Mouse (Mus musculus): Measurements from ENCODE around the gene Plekha1. TPM values are rescaled to one million over a fixed set of nuclear protein-coding genes. Genes with fewer than 3 reads are reported as not detected.
A peak's percentile ranks its signal among the peaks of the same experiment; 100 is the strongest.

Plekha1 gene
- total and polyA plus RNA-seq, 2 experiments from 2014 or later: 51.7 to 94.4 TPM

DNA sequence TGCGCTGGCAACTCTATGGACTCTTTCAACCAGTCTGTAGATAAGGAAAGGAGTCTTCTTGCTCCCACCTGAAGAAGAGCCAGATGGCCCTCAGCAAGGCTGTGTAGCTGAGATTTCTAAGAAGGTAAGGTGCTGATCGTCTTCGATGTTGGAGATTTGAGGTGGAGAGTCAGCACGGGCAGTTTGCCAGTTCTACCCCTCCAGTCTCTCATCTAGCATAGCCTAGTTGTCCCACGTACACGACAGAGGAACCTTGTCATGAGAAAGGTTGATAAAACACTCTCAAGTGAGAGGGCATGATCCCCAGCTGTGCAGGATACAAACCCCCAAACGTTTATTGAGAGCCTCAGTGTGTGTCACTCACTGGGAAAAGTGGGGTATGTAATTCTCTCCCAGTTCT is 845 bp upstream of the Plekha1 start:
- H3K4me3 ChIP-seq (ENCODE audit: low read depth, low read length): no peak overlapping the region
- no peak overlapping the region for H3K27ac ChIP-seq (ENCODE audit: low read depth, low read length)
- H3K9me3 ChIP-seq (ENCODE audit: low read length): no peaks in the 10 kb centered on the region
- no peaks in the 10 kb centered on the region for H3K27me3 ChIP-seq (ENCODE audit: insufficient read depth, low read length)
- 80% methylated on average over 7 of the region's 7 CpGs for WGBS
- no peak overlapping the region for H3K9ac ChIP-seq (replicated peaks; ENCODE audit: low read length, poor library complexity, severe bottlenecking)
- TF ChIP-seq CTCF (IDR thresholded peaks at IDR 0.05): no peak
- no peak for ATAC-seq (ENCODE audit: low FRiP score)
- H3K4me1 ChIP-seq (ENCODE audit: insufficient read depth, low read length): peaks cover 4% of the 10 kb centered on the region; the same call in 1 of the 2 replicates
- DNase-seq (ENCODE audit: low spot score): no peak
- no peak overlapping the region for H3K4me2 ChIP-seq (ENCODE audit: low read depth, low read length, poor library complexity, severe bottlenecking)
- H3K36me3 ChIP-seq (ENCODE audit: insufficient read depth, low read length): no peaks in the 10 kb centered on the region

DNA sequence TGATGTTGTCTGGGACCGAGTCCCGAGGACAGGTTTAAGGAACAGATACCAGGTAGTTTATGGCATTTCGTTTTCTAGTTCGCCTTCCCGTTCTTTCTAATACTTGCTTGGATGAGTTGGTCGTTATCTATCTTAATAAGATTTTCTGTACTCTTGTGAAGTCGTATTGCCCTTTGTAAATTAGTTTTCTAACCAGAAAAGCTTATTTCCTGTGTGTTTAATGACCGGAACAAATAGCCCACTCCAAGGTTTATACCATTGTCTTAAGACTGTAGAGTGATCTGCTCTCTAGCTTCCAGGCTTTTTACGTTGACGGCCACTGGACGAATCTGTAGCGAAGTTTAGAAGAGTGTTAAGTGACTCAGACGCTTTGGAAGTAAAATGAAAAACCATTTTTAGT is 1.1 kb downstream of the Plekha1 start:
- WGBS: 3% methylated on average over 13 of the region's 13 CpGs
- H3K4me1 ChIP-seq (ENCODE audit: insufficient read depth, low read length): no peaks in the 10 kb centered on the region
- DNase-seq (ENCODE audit: low spot score) (no peak), ATAC-seq (ENCODE audit: low FRiP score) (no peak)
- H3K9me3 ChIP-seq (ENCODE audit: low read length): no peaks in the 10 kb centered on the region
- H3K9ac ChIP-seq (replicated peaks; ENCODE audit: low read length, poor library complexity, severe bottlenecking): peak overlapping the region; percentile 95
- no peaks in the 10 kb centered on the region for H3K27me3 ChIP-seq (ENCODE audit: insufficient read depth, low read length)
- TF ChIP-seq CTCF (IDR thresholded peaks at IDR 0.05): no peak
- H3K4me3 ChIP-seq (ENCODE audit: low read depth, low read length): peak overlapping the region; percentile 89
- peak overlapping the region; percentile 72 for H3K4me2 ChIP-seq (ENCODE audit: low read depth, low read length, poor library complexity, severe bottlenecking)
- H3K27ac ChIP-seq (ENCODE audit: low read depth, low read length): peak overlapping the region; percentile 92; the same call in 1 of the 2 replicates
- no peaks in the 10 kb centered on the region for H3K36me3 ChIP-seq (ENCODE audit: insufficient read depth, low read length)

DNA sequence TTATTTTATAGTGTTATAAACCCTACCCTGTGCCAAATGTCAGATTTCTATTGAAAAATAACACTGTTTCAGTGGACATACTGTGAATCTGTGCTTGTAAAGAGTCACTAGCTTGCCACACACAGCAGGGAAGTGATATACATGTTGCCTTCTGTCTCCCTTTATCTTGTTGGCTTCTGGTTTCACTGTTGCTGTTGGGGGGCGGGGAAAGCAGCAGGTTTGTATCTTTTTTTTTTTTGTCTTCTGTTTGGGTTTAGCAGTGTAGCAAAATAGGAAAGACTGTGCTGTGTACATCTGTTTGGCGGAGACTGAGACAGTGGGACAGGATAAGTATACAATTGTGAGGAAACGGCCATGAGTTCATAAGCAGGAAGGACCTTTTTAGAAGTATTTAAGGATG is 1.7 kb downstream of the Plekha1 start:
- 55% methylated on average over 3 of the region's 3 CpGs for WGBS
- H3K4me3 ChIP-seq (ENCODE audit: low read depth, low read length): 0 out of 2 replicates have a peak overlapping the region, but pooled peaks have one; percentile 8

DNA sequence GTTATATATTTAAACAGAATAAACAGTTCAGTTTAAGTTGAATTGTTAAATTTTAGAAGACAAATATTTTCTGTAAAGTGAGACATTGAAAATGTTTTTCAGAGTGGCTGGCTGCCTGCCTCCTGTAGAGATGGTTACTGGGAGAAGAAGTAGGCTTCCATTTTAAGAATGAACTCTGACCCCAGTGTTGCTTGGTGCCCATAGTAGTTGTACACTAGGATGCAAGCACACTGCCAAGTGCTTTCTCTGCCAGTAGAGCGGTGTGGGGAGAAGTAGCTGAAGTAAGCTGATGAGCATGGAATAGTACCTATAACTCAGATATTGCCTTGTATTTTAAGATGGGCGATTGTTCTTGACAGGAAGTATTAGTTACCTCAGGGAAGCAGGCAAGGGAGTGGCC is 18.6 kb downstream of the Plekha1 start:
- H3K27ac ChIP-seq (ENCODE audit: low read depth, low read length): no peak overlapping the region
- H3K4me3 ChIP-seq (ENCODE audit: low read depth, low read length): no peak overlapping the region
- H3K36me3 ChIP-seq (ENCODE audit: insufficient read depth, low read length): peaks cover 14% of the 10 kb centered on the region; the same call in 1 of the 2 replicates
- no peaks in the 10 kb centered on the region for H3K9me3 ChIP-seq (ENCODE audit: low read length)
- TF ChIP-seq CTCF (IDR thresholded peaks at IDR 0.05): no peak
- WGBS: 92% methylated on average over 2 of the region's 2 CpGs
- no peaks in the 10 kb centered on the region for H3K4me1 ChIP-seq (ENCODE audit: insufficient read depth, low read length)
- H3K4me2 ChIP-seq (ENCODE audit: low read depth, low read length, poor library complexity, severe bottlenecking): no peak overlapping the region
- H3K27me3 ChIP-seq (ENCODE audit: insufficient read depth, low read length): no peaks in the 10 kb centered on the region
- no peak overlapping the region for H3K9ac ChIP-seq (replicated peaks; ENCODE audit: low read length, poor library complexity, severe bottlenecking)
- no peak for ATAC-seq (ENCODE audit: low FRiP score)
- no peak for DNase-seq (ENCODE audit: low spot score)

More for the DNA sequence above, 1.7 kb downstream of the Plekha1 start:
- H3K4me1 ChIP-seq (ENCODE audit: insufficient read depth, low read length): no peaks in the 10 kb centered on the region
- H3K27me3 ChIP-seq (ENCODE audit: insufficient read depth, low read length): no peaks in the 10 kb centered on the region
- no peak overlapping the region for H3K9ac ChIP-seq (replicated peaks; ENCODE audit: low read length, poor library complexity, severe bottlenecking)
- no peak for ATAC-seq (ENCODE audit: low FRiP score)
- peak overlapping the region; percentile 72 for H3K4me2 ChIP-seq (ENCODE audit: low read depth, low read length, poor library complexity, severe bottlenecking)
- TF ChIP-seq CTCF (IDR thresholded peaks at IDR 0.05): no peak
- H3K36me3 ChIP-seq (ENCODE audit: insufficient read depth, low read length): no peaks in the 10 kb centered on the region
- no peaks in the 10 kb centered on the region for H3K9me3 ChIP-seq (ENCODE audit: low read length)
- no peak overlapping the region for H3K27ac ChIP-seq (ENCODE audit: low read depth, low read length)
- no peak for DNase-seq (ENCODE audit: low spot score)

GRCm38 (mm10) chr7:130886246-130886645 is 20.7 kb downstream of the Plekha1 start:
- no peak for TF ChIP-seq CTCF (IDR thresholded peaks at IDR 0.05)
- 85% methylated on average over 3 of the region's 3 CpGs for WGBS
- Histone ChIP-seq H3K4me1 (ENCODE audit: insufficient read depth, low read length) (no peaks in the 10 kb centered on the region), H3K9ac (replicated peaks; ENCODE audit: low read length, poor library complexity, severe bottlenecking) (no peak overlapping the region), H3K4me2 (ENCODE audit: low read depth, low read length, poor library complexity, severe bottlenecking) (no peak overlapping the region), H3K27ac (ENCODE audit: low read depth, low read length) (no peak overlapping the region), H3K27me3 (ENCODE audit: insufficient read depth, low read length) (no peaks in the 10 kb centered on the region), H3K36me3 (ENCODE audit: insufficient read depth, low read length) (peaks cover 16% of the 10 kb centered on the region; the same call in 1 of the 2 replicates), H3K9me3 (ENCODE audit: low read length) (no peaks in the 10 kb centered on the region), H3K4me3 (ENCODE audit: low read depth, low read length) (no peak overlapping the region)
- no peak for DNase-seq (ENCODE audit: low spot score)
- no peak for ATAC-seq (ENCODE audit: low FRiP score)

DNA sequence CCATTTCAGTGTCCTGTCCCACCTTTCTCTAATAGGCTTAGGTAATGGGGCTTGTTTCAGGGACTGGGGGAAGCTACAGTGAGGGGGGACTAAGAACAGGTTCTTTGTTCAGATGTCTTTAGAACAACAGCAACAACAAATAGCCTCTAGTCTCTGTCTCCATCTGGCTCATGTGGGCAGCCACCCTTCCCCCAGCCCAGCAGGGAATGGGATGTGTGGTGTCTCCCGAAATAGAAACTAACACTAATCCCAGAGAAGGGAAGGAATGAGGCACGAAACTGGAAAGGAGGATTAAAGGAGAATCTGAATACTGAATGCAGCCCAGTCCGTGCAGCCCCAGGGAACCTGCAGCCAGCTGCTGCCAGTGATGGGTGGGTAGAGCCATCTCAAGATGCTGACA is 22.4 kb downstream of the Plekha1 start:
- Histone ChIP-seq H3K9me3 (ENCODE audit: low read length) (no peaks in the 10 kb centered on the region), H3K36me3 (ENCODE audit: insufficient read depth, low read length) (peaks cover 21% of the 10 kb centered on the region), H3K27ac (ENCODE audit: low read depth, low read length) (0 out of 2 replicates have a peak overlapping the region, but pooled peaks have one; percentile 18), H3K4me1 (ENCODE audit: insufficient read depth, low read length) (no peaks in the 10 kb centered on the region), H3K4me3 (ENCODE audit: low read depth, low read length) (no peak overlapping the region), H3K27me3 (ENCODE audit: insufficient read depth, low read length) (no peaks in the 10 kb centered on the region), H3K9ac (replicated peaks; ENCODE audit: low read length, poor library complexity, severe bottlenecking) (no peak overlapping the region), H3K4me2 (ENCODE audit: low read depth, low read length, poor library complexity, severe bottlenecking) (no peak overlapping the region)
- WGBS: 3% methylated on average over 3 of the region's 3 CpGs
- TF ChIP-seq CTCF (IDR thresholded peaks at IDR 0.05): no peak
- DNase-seq (ENCODE audit: low spot score) (no peak), ATAC-seq (ENCODE audit: low FRiP score) (no peak)
